Mouse (Mus musculus): ENCODE data around the gene Ttll1.

DNA sequence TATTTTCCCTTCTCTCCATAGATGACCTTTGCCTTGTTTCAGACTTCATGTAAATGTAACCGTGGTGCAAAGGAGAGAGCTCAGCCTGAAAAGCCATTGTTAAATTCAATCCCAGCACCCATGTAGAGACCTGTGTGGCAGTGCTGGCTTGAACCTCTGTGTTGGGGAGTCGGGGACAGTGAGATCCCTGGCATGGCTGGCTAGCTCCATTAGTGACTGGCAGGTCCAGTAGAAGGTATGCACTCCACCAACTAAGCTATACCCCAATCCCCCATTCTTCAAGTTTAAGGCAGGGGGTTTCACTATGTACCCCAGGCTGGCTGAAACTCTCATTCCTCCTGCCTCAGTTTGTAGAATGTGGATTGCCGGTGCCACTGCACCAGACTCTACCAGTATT is 13.6 kb upstream of the Ttll1 start:
- TF ChIP-seq CTCF (IDR thresholded peaks at IDR 0.05; ENCODE audit: low read depth) (no peak), EP300 (optimal IDR thresholded peaks at IDR 0.05) (no peak)

Data from stomach, postnatal 0 days (tissue).